Mouse (Mus musculus) neural tube, postnatal 0 days (tissue): ENCODE data around the gene Pdia6. TPM values are rescaled to one million over a fixed set of nuclear protein-coding genes. Genes with fewer than 3 reads are reported as not detected.

Experiments
- polyA plus RNA-seq: library from polyadenylated mRNA; unstranded; fragments of >200 nt; fragmentation: Nextera tagmentation; extraction: Ambion mirVana; gene quantifications from 2 replicates; pipeline ENCODE4 v1.2.1, GENCODE M21; 2015

Pdia6 gene
- polyA plus RNA-seq = 188 and 193 TPM in 2 replicates

GRCm38 (mm10) chr12:17265971-17266672, at the start of gene Pdia6:
Gene Pdia6 (plus strand): TSS chr12:17266545.

GRCm38 (mm10) chr12:17329259-17329658, 62.9 kb downstream of the Pdia6 start, which contains the start of gene Atp6v1c2:
Gene Atp6v1c2 (minus strand): TSS chr12:17329359.

Other genes with a start within 250 kb of the Pdia6 start
- gene Kcnf1, start 89.7 kb upstream of the Pdia6 start, polyA plus RNA-seq = 2.7 and 3.2 TPM in 2 replicates
- gene Atp6v1c2, start 62.8 kb downstream of the Pdia6 start, polyA plus RNA-seq = 0.51 and 0.90 TPM in 2 replicates
- gene Nol10, start 81.9 kb downstream of the Pdia6 start, polyA plus RNA-seq = 15.8 and 15.9 TPM in 2 replicates